Mouse (Mus musculus) effector memory CD4-positive, alpha-beta T cell, adult 7 months (primary cell): Measurements from ENCODE around the gene Nr5a2. TPM values are rescaled to one million over a fixed set of nuclear protein-coding genes. Genes with fewer than 3 reads are reported as not detected.

Experiments used
- polyA plus RNA-seq: library from polyadenylated mRNA; unstranded; fragments of 100-300 nt; shearing (Covaris generic); gene quantifications from one replicate; pipeline ENCODE4 v1.2.1, GENCODE M21; 2017

The Nr5a2 gene
- polyA plus RNA-seq = 0.15 TPM

DNA sequence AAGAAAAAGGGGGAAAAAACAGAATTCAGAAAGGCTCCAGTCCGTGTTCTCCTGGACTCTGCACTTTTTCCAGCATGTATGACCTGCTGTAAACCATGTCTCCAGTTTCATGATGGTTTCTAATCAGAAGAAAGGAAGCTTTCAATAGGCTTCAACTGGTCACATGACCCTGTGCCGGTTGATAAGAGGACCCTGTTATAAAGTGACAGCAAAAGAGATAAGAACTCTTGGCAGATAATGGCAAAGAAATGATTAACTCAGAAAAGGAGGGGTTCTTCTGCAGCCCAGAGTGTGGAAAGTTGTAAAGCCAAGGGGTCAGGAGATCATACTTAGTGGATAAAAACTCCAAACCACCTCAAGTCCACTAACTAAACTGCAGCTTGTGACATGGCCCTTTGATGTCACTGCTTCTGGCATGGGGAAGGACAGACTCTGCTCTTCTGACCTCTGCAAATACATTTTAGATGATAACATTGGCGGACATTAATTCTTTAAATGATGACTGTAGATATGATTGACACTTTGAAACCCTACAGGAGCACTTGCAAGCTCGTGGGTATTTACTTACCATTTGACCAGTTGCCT lies at the start of gene Nr5a2:
TSS of gene Nr5a2 (minus strand) at position 21 of the 585 bp plus-strand sequence.

